Mouse (Mus musculus) spleen, postnatal 4 days (tissue): ENCODE data around the gene Zcchc9.
A peak's percentile ranks its signal among the peaks of the same experiment; 100 is the strongest.
"Not testable (repeated sequence)": the region's sequence is repeated elsewhere in the genome, so short reads cannot be mapped to it uniquely, and the experiment has no call there.

Experiments used
- DNase-seq, 2 experiments: peaks; one replicate each; pipeline ENCODE4 v3.0.0; 2022; ENCODE audit warnings: low spot score in 2 of 2

Gene Zcchc9

GRCm38 (mm10) chr13:91807155-91807839 is at the start of gene Zcchc9:
Zcchc9 (minus strand) TSS chr13:91807705.
- peak; percentile 81 to 90 for DNase-seq

- DNase-seq = no peak
These were observed 46.9 kb upstream of the Zcchc9 start for GRCm38 (mm10) chr13:91854412-91854811.

GRCm38 (mm10) chr13:91827876-91828275 is 20.4 kb upstream of the Zcchc9 start:
- no peak for DNase-seq

- DNase-seq = no peak
These were observed 18.6 kb upstream of the Zcchc9 start for GRCm38 (mm10) chr13:91826066-91826465.

- DNase-seq = no peak
These were observed 17.5 kb upstream of the Zcchc9 start for GRCm38 (mm10) chr13:91824845-91825550.

GRCm38 (mm10) chr13:91823735-91824134 is 16.2 kb upstream of the Zcchc9 start:
- DNase-seq = no peak

- no peak for DNase-seq
These were observed 7.2 kb upstream of the Zcchc9 start for GRCm38 (mm10) chr13:91814670-91815069.

- no peak for DNase-seq
These were observed 2.0 kb upstream of the Zcchc9 start for GRCm38 (mm10) chr13:91809476-91809875.

- no peak for DNase-seq
These were observed 520 bp upstream of the Zcchc9 start for GRCm38 (mm10) chr13:91807874-91808575.

- no peak for DNase-seq
These were observed 5.8 kb downstream of the Zcchc9 start for GRCm38 (mm10) chr13:91801726-91802125.

GRCm38 (mm10) chr13:91797442-91797841 is 10.1 kb downstream of the Zcchc9 start:
- DNase-seq = no peak

GRCm38 (mm10) chr13:91796916-91797315 is 10.6 kb downstream of the Zcchc9 start:
- no peak for DNase-seq

- no peak for DNase-seq
These were observed 11.5 kb downstream of the Zcchc9 start for GRCm38 (mm10) chr13:91796003-91796402.

GRCm38 (mm10) chr13:91795593-91795992 is 11.9 kb downstream of the Zcchc9 start:
- DNase-seq = no peak

- DNase-seq = no peak
These were observed 12.5 kb downstream of the Zcchc9 start for GRCm38 (mm10) chr13:91794926-91795436.

GRCm38 (mm10) chr13:91792035-91792434 is 15.5 kb downstream of the Zcchc9 start:
- DNase-seq = no peak

- no peak for DNase-seq
These were observed 27.6 kb downstream of the Zcchc9 start for GRCm38 (mm10) chr13:91779892-91780291.

GRCm38 (mm10) chr13:91778092-91778491 is 29.4 kb downstream of the Zcchc9 start:
- DNase-seq = no peak

- DNase-seq = no peak
These were observed 38.5 kb downstream of the Zcchc9 start for GRCm38 (mm10) chr13:91768683-91769651.

- DNase-seq = no peak
These were observed 41.9 kb downstream of the Zcchc9 start for GRCm38 (mm10) chr13:91765627-91766026.

- not testable (repeated sequence) for DNase-seq
These were observed 43.9 kb downstream of the Zcchc9 start for GRCm38 (mm10) chr13:91763654-91764053.
